Mouse (Mus musculus) intestine, embryonic 15.5 days (tissue): Measurements from ENCODE around the gene Emc3. TPM values are rescaled to one million over a fixed set of nuclear protein-coding genes. Genes with fewer than 3 reads are reported as not detected.

Source experiments
- ATAC-seq: fragments of 200-750 bp; cut with Nextera tagmentation; 2 replicates; pipeline ENCODE4 v1.8.0; 2017; ENCODE audit warnings: moderate TSS enrichment, moderate library complexity
- H3K27ac ChIP-seq: fragments of 300-500 bp; sonication (generic); 2 replicates; pipeline ENCODE4 v1.5.1; 2015; ENCODE audit warnings: mild to moderate bottlenecking, inconsistent platforms
- H3K27me3 ChIP-seq: fragments of 300-500 bp; sonication (generic); replicated peaks from 2 replicates; pipeline ENCODE4 v1.6.1; 2015; ENCODE audit warnings: inconsistent platforms
- H3K36me3 ChIP-seq: fragments of 300-500 bp; sonication (generic); 2 replicates; pipeline ENCODE4 v1.6.1; 2015; ENCODE audit warnings: inconsistent platforms
- H3K4me1 ChIP-seq: fragments of 300-500 bp; sonication (generic); replicated peaks from 2 replicates; pipeline ENCODE4 v1.6.1; 2015; ENCODE audit warnings: inconsistent platforms
- H3K4me2 ChIP-seq: fragments of 300-500 bp; sonication (generic); replicated peaks from 2 replicates; pipeline ENCODE4 v1.6.1; 2015; ENCODE audit warnings: mild to moderate bottlenecking, inconsistent platforms
- H3K4me3 ChIP-seq: fragments of 300-500 bp; sonication (generic); replicated peaks from 2 replicates; pipeline ENCODE4 v1.5.1; 2015; ENCODE audit warnings: inconsistent platforms
- H3K9ac ChIP-seq: fragments of 300-500 bp; sonication (generic); 2 replicates; pipeline ENCODE4 v1.6.1; 2015; ENCODE audit warnings: inconsistent platforms
- H3K9me3 ChIP-seq: fragments of 300-500 bp; sonication (generic); 2 replicates; pipeline ENCODE4 v1.6.1; 2016; ENCODE audit warnings: inconsistent platforms
- WGBS: fragments of 180-500 bp; shearing (Covaris S2); methylation state at CpG from one replicate; pipeline ENCODE4 v1.1.7; 2015; 5-methylcytosine and 5-hydroxymethylcytosine counted together
- polyA plus RNA-seq: library from polyadenylated mRNA; unstranded; fragments of >200 nt; fragmentation: Nextera tagmentation; extraction: Ambion mirVana; gene quantifications from 2 replicates; pipeline ENCODE4 v1.2.1, GENCODE M21; 2015

The Emc3 gene
- 84.2 and 88.3 TPM in 2 replicates for polyA plus RNA-seq

DNA sequence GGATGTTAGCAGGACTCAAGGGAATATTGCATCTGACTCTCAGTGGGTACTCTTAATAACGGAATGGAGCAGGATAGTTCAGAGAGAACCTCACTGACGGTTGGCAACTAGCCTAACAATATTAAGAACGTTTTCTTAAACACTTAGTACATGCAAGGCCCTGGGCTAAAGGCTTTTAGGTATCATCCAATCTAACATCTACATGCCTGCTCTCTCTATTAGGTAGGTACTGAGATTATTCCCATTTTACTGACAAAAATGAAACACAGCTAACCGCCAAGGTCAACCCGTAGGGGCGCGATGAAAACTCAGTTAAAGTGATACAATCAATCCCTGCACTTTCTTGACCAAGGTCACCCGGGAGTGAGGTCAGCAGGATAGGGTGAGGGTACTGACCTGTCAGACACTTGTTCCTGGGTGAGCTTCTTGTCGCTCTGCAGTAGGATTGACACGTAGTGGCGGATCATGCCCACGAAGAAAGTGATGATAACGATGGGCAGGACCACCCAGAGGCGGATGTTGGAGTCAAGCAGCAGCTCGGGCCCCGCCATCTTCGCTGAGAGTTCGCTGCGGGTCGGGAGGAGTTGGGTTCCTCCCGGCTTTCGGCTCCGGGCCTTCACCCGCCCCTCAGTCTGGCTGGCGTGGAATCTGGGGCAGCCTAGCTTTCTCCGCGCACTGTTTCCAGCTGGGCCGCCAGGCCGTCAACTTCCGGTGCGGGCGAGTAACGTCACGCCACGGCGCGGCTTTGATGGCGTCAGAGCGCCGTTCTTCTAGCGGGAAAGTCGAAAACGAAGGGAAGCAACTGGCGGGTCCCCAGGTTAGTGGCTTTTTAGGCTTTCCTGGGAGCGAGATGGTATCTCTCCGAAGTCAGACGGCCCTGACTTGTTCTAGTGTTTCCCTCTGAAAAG lies at the start of gene Emc3, which contains the start of gene Fancd2:
Gene Emc3, minus strand, starts transcription at position 721 of the 908 bp plus-strand sequence.
Gene Fancd2, plus strand, starts transcription at position 751 of the 908 bp plus-strand sequence.
- Histone ChIP-seq H3K4me2 (peak within 1 kb of the TSS; percentile 69), H3K27me3 (no peaks in the 10 kb centered on the region), H3K9me3 (no peaks in the 10 kb centered on the region), H3K36me3 (no peaks in the 10 kb centered on the region), H3K4me3 (peak within 1 kb of the TSS; percentile 89), H3K4me1 (peaks cover 9% of the 10 kb centered on the region), H3K9ac (peak within 1 kb of the TSS; percentile 81), H3K27ac (peak within 1 kb of the TSS; percentile 73)
- WGBS, result under 1% methylated on average over 47 of the region's 47 CpGs
- ATAC-seq, result peak; percentile 95

DNA sequence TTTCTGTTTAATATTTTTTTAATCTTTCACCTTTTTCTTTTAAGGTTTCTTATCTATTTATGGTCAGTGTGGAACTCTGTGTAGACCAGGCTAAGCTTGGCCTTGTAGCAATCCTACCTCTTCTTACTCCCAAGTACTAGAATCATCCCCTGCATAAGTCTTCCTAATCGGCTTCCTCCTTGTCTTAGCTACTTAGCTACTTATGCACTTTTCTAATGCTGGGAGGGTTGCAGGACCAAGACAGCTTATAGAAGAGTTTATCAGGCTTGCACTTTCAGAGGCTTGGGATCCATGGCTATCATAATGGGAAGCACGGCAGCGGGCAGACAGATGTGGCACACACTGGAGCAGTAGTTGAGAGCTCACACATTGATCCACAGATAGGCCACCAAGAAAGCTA lies 47.9 kb upstream of the Emc3 start:
- Histone ChIP-seq H3K4me2 (no peak overlapping the region), H3K36me3 (peaks cover 3% of the 10 kb centered on the region; the same call in 1 of the 2 replicates), H3K27me3 (no peaks in the 10 kb centered on the region), H3K9ac (no peak overlapping the region), H3K9me3 (no peaks in the 10 kb centered on the region), H3K27ac (no peak overlapping the region), H3K4me1 (no peaks in the 10 kb centered on the region), H3K4me3 (no peak overlapping the region)
- WGBS, result 92% methylated on average over 3 of the region's 3 CpGs
- ATAC-seq, result no peak

DNA sequence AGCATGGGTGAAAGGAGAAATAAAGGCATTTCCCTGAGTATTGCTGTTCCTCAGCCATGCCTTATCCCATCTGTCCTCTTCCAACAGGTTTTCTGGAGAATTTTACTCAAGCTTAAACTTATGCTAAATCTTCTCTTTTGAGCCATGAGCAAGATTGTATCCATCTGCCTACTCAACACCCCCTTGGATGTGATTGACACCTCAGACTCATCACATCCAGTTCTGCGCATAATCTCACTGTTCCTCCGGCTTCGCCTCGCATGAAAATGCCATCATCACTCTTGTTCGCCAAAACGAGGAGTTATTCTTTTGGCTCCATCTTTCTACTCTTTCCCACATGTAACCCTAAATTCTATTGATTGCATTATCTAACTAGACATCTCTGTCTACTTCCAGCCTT lies 44.6 kb upstream of the Emc3 start:
- Histone ChIP-seq H3K27ac (no peak overlapping the region), H3K4me2 (no peak overlapping the region), H3K36me3 (peaks cover 6% of the 10 kb centered on the region; the same call in 1 of the 2 replicates), H3K9ac (no peak overlapping the region), H3K4me3 (no peak overlapping the region), H3K4me1 (no peaks in the 10 kb centered on the region), H3K27me3 (no peaks in the 10 kb centered on the region), H3K9me3 (no peaks in the 10 kb centered on the region)
- ATAC-seq, result no peak
- WGBS, result 97% methylated on average over 6 of the region's 6 CpGs

DNA sequence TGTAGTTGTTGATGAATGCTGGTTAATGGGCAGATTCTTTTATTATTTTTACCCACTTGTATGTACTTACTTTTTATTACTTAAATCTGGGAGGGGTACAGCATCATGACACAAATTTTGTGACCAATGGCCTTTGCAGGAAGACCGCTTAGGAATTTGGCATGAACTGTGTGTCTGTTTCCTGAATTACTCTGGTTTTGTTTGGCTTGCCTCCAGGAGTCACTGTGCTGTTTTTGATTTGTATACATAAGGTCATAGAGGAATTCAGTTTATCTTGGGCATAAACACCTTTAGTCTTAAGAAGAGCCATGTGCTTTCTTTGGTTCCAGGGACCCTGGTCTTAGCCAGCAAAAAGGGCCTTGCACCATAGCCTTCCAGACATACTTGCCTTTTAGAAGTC lies 33.1 kb upstream of the Emc3 start:
- Histone ChIP-seq H3K4me1 (no peaks in the 10 kb centered on the region), H3K4me3 (no peak overlapping the region), H3K27me3 (no peaks in the 10 kb centered on the region), H3K36me3 (no peaks in the 10 kb centered on the region; the same call in 1 of the 2 replicates), H3K27ac (no peak overlapping the region), H3K9ac (no peak overlapping the region), H3K9me3 (no peaks in the 10 kb centered on the region), H3K4me2 (no peak overlapping the region)
- WGBS, result 53% methylated on average over 1 of the region's 1 CpGs
- ATAC-seq, result no peak

DNA sequence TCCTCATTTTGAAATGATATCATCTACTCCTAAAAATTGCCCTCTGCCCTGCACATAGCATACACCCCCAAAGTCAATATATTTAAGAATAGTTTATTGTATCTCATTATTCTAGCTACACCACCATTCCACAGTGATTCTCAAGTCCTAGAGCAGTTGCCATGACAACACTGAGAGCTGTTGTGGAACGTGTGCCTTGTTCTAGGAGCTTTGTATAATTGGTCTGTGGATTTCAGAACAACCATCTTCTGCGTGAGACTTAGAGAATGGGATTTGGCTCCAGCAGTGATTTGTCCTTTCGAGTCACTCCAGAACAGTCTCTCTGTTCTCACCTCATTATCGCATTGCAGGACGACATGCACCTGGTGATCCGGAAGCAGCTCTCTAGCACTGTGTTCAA lies 28.3 kb upstream of the Emc3 start:
- no peaks in the 10 kb centered on the region; the same call in 1 of the 2 replicates for H3K36me3 ChIP-seq
- no peaks in the 10 kb centered on the region for H3K9me3 ChIP-seq
- no peak overlapping the region for H3K9ac ChIP-seq
- ATAC-seq, result no peak
- H3K4me3 ChIP-seq, result no peak overlapping the region
- H3K27ac ChIP-seq, result no peak overlapping the region
- H3K27me3 ChIP-seq, result no peaks in the 10 kb centered on the region
- H3K4me1 ChIP-seq, result no peaks in the 10 kb centered on the region
- 87% methylated on average over 6 of the region's 6 CpGs for WGBS
- H3K4me2 ChIP-seq, result no peak overlapping the region

DNA sequence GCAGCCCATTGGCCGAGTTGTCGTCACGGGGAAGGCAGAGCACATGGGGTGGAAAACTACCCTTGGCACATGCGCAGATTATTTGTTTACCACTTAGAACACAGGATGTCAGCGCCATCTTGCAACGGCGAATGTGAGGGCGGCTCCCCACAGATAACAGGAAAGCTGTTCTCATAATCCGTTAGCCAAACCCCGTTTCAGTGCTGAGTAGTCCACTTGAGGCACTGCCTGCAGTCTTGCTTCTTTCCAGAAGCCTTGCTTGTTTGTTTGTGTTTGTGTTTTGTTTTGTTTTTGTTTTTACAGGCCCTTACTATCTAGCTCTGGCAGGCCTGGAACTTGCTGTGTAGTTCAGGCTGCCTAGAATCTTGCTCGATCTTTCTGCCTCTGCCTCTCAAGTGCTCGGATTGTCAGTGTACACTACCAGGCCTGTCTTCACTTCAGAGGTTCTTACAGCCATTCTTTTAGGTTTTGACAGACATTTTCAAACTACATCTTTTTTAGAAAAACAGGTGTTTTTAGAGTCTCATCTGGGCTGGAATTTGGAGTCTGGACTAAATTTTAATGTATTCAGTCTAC lies 12.5 kb upstream of the Emc3 start:
- no peak overlapping the region for H3K4me3 ChIP-seq
- H3K27me3 ChIP-seq, result no peaks in the 10 kb centered on the region
- H3K9me3 ChIP-seq, result no peaks in the 10 kb centered on the region
- H3K4me2 ChIP-seq, result no peak overlapping the region
- H3K27ac ChIP-seq, result no peak overlapping the region
- H3K9ac ChIP-seq, result no peak overlapping the region
- 96% methylated on average over 10 of the region's 12 CpGs for WGBS
- no peaks in the 10 kb centered on the region for H3K36me3 ChIP-seq
- ATAC-seq, result no peak
- no peaks in the 10 kb centered on the region for H3K4me1 ChIP-seq

DNA sequence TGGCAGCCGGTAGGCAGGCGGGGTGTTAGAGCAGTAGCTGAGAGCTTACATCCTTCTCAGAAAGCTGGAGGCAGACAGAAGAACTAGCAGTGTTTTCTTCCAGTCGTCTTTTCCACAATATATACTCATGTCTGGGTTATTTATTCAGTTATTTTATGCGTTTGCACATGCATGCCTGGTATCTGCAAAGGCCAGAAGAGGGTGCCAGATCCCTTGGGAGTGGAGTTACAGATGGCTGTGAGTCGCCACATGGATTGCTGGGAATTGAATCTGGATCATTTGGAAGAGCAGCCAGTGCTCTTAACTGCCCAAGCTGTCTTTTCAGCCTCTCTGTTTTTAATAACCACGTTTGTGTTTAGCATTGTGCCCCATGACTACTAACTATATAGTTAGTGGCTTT lies 10.2 kb upstream of the Emc3 start:
- 84% methylated on average over 6 of the region's 6 CpGs for WGBS
- Histone ChIP-seq H3K9me3 (no peaks in the 10 kb centered on the region), H3K27ac (no peak overlapping the region), H3K27me3 (no peaks in the 10 kb centered on the region), H3K4me3 (no peak overlapping the region), H3K4me2 (no peak overlapping the region), H3K36me3 (peaks cover 1% of the 10 kb centered on the region; the same call in 1 of the 2 replicates), H3K9ac (no peak overlapping the region), H3K4me1 (no peaks in the 10 kb centered on the region)
- no peak for ATAC-seq

DNA sequence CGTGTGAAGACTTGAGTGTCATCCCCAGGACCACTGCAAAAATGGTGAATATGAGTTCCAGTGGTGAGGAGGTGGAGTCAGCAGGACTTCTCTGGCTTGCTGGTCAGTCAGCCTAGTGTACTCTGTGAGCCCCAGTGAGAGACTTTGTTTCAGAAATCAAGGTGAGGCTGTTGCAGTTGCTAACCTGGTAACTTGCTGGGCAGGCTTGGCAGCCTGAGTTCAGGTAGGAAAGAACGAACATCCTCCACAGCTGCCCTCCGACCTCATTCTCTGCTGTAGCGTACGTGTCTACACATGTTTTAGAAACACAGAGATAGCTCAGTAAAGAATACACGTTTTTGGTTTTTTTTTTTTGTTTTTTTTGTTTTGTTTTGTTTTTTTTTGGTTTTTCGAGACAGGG lies 3.4 kb upstream of the Emc3 start:
- no peak overlapping the region for H3K4me3 ChIP-seq
- H3K9me3 ChIP-seq, result no peaks in the 10 kb centered on the region
- H3K9ac ChIP-seq, result no peak overlapping the region
- no peaks in the 10 kb centered on the region for H3K27me3 ChIP-seq
- no peak overlapping the region for H3K27ac ChIP-seq
- ATAC-seq, result no peak
- H3K4me2 ChIP-seq, result no peak overlapping the region
- peaks cover 9% of the 10 kb centered on the region for H3K4me1 ChIP-seq
- peaks cover 2% of the 10 kb centered on the region; the same call in 1 of the 2 replicates for H3K36me3 ChIP-seq
- 81% methylated on average over 7 of the region's 7 CpGs for WGBS

DNA sequence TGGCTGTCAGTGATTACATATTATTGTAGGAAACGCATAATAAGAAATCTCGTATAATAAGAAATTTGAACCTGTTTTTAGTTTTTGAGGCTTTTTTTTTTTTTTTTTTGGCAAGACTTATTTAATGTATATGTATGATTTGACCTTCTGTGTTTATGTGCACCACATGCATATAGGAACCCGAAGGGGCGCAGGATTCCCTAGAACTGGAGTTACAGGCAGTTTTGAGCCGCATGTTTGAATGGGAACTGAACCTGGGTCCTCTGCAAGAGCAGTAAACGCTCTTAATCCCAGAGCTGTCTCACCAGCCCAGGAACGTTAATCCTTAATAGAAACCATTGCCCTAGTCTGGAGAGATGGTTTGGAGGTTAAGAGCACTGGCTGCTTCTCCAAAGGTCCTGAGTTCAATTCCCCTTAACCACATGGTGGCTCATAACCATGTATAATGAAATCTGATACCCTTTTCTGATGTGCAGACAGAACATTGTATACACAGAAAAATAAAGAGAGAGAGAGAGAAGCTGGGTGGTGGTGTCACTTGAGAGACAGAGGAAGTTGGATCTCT lies 470 bp upstream of the Emc3 start:
- Histone ChIP-seq H3K27me3 (no peaks in the 10 kb centered on the region), H3K4me1 (peaks cover 9% of the 10 kb centered on the region), H3K36me3 (peaks cover 2% of the 10 kb centered on the region; the same call in 1 of the 2 replicates), H3K9ac (peak overlapping the region; percentile 81), H3K27ac (peak overlapping the region; percentile 73; the same call in 1 of the 2 replicates), H3K9me3 (no peaks in the 10 kb centered on the region), H3K4me2 (peak overlapping the region; percentile 69), H3K4me3 (peak overlapping the region; percentile 89)
- WGBS, result 3% methylated on average over 7 of the region's 7 CpGs
- ATAC-seq, result peak; percentile 38; the same call in 1 of the 2 replicates

DNA sequence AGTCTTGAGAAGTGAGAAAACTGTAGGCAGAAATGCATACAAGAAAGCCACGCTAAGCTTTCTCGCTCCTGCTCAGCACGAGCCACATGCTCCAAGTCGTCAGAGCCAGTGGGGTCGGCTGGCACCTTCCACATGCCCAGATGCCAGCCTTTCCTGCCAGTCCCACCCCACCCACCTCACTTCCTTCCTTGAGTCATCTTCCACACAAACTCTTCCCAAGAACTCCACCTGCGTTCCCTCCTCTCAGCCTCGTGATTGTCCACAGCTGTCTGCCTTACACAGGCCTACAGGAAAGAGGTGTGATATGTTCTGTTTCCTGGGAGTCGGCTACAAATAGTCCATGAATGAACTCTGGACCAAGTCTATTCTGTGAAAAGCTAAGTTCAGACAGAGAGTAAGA lies 8.0 kb downstream of the Emc3 start:
- no peaks in the 10 kb centered on the region for H3K27me3 ChIP-seq
- H3K9me3 ChIP-seq, result no peaks in the 10 kb centered on the region
- H3K36me3 ChIP-seq, result peaks cover 24% of the 10 kb centered on the region
- H3K9ac ChIP-seq, result no peak overlapping the region
- H3K4me2 ChIP-seq, result no peak overlapping the region
- H3K4me1 ChIP-seq, result no peaks in the 10 kb centered on the region
- WGBS, result 84% methylated on average over 8 of the region's 8 CpGs
- no peak overlapping the region for H3K27ac ChIP-seq
- H3K4me3 ChIP-seq, result no peak overlapping the region
- no peak for ATAC-seq

DNA sequence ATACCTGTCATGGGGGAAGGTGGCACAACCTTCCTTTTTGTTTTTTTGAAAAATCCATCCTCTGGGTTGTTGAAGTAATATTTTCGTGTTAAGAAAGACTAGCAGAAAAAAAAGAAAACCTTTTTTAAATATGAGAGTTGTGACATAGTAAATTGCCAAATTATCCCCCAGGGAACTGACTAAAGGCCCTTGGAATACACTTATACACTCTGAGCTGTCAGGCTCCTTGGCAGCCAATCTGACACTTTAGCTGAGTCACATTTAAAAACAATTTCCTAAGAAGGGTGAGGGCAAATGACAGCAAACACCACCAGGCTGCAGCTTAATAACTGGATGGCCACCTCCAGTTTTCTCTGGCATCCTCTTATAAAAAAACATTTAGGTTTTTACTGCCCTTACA lies 9.1 kb downstream of the Emc3 start:
- no peak overlapping the region for H3K27ac ChIP-seq
- no peak overlapping the region for H3K4me3 ChIP-seq
- ATAC-seq, result no peak
- WGBS, result 88% methylated on average over 1 of the region's 1 CpGs
- H3K36me3 ChIP-seq, result peaks cover 33% of the 10 kb centered on the region
- no peak overlapping the region for H3K4me2 ChIP-seq
- H3K9me3 ChIP-seq, result no peaks in the 10 kb centered on the region
- no peaks in the 10 kb centered on the region for H3K27me3 ChIP-seq
- no peak overlapping the region for H3K9ac ChIP-seq
- H3K4me1 ChIP-seq, result no peaks in the 10 kb centered on the region

DNA sequence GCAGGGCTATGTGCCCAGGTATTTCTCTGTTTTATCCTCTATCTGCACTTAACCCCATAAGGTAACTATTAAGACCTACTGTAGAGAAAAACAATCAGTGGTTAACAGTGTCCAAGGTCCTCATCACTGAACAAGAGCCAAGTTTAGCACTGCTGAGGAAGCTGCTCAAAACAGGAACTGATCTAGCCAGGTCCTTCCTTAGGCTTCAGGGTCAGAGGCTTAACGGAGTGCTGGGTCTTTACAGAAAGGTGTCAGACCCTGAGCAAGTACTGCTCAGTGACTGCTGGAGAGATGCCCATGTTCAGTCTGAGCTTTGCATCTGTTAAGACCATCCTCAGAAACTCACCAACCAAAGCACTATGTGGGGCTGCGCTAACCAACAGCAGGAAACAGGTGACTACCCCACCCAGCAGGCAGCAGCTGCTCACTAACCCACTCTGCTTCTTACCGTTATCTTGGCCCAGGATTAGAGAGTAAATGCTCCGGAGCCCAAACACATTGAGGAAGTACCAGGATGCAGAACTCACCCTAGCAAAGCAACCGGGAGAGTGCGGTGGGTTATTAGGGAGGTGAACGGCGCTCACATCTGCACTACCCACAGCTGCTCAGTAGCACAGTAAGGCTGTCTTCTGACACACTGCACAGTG lies 13.9 kb downstream of the Emc3 start:
- no peaks in the 10 kb centered on the region for H3K4me1 ChIP-seq
- no peak overlapping the region for H3K27ac ChIP-seq
- H3K4me2 ChIP-seq, result no peak overlapping the region
- H3K9me3 ChIP-seq, result no peaks in the 10 kb centered on the region
- no peak overlapping the region for H3K9ac ChIP-seq
- no peak for ATAC-seq
- H3K27me3 ChIP-seq, result no peaks in the 10 kb centered on the region
- WGBS, result 91% methylated on average over 8 of the region's 8 CpGs
- H3K36me3 ChIP-seq, result peaks cover 65% of the 10 kb centered on the region
- H3K4me3 ChIP-seq, result no peak overlapping the region
